9 mouse cellular contexts compared by ENCODE assay signal in the genomic region with DNA sequence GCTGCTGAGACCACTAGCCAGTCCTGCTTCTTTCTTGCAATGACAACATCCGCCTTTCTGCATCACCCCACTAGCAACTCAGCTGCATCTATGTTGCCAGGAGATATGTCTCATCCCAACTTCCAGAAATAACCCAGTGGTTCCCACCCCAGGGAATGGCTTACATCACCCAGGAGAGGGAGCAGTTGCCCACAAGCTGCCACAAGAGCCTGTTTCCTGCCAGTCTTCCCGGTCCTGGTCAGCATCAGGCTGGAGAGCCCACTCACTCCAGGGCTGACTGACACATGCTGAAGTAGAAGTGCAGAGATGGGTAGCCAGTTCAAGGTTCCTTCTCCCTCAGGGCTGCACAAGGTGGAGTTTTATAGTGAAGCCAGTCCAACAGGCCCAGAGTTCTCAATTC. TPM values are rescaled to one million over a fixed set of nuclear protein-coding genes. Genes with fewer than 3 reads are reported as not detected.
DNase-seq lines count a peak whose midpoint lies in the region; ATAC-seq and TF ChIP-seq lines count a peak whose summit lies in the region.
"Had no signal": no experiment of that assay in that cellular context is flagged by ENCODE, and none has a peak within 500 bp of the region (broad histone marks: within the 10 kb centered on the region; RNA-seq: fewer than 3 reads in every experiment).

No protein-coding gene starts in this region.

- peak; percentile 87 for TF ChIP-seq CTCF in intestine, postnatal 0 days (IDR thresholded peaks at IDR 0.05; ENCODE audit: low read depth)

- H3K9me3 ChIP-seq in intestine, postnatal 0 days (ENCODE audit: control insufficient read depth) = no peaks in the 10 kb centered on the region
- H3K9me3 ChIP-seq in liver, embryonic 11.5 days (ENCODE audit: control insufficient read depth, low read length) = no peaks in the 10 kb centered on the region
- H3K9me3 ChIP-seq: lung, embryonic 15.5 days had no signal

- no peaks in the 10 kb centered on the region for H3K27me3 ChIP-seq in intestine, postnatal 0 days (replicated peaks; ENCODE audit: control insufficient read depth, insufficient read depth, low read length)
- no peaks in the 10 kb centered on the region for H3K27me3 ChIP-seq in liver, embryonic 11.5 days (replicated peaks; ENCODE audit: control insufficient read depth, insufficient read depth, low read length)
- H3K27me3 ChIP-seq: lung, embryonic 15.5 days had no signal

- no peak overlapping the region for H3K4me2 ChIP-seq in intestine, postnatal 0 days (replicated peaks; ENCODE audit: low read depth)
- no peak overlapping the region for H3K4me2 ChIP-seq in liver, embryonic 11.5 days
- H3K4me2 ChIP-seq: lung, embryonic 15.5 days had no signal

- peaks cover 29% of the 10 kb centered on the region for H3K36me3 ChIP-seq in intestine, postnatal 0 days (ENCODE audit: control insufficient read depth, insufficient read depth)
- peaks cover 21% of the 10 kb centered on the region for H3K36me3 ChIP-seq in liver, embryonic 11.5 days (ENCODE audit: control insufficient read depth, insufficient read depth, low read length)

- DNase-seq in layer of hippocampus, adult 11-12 months (ENCODE audit: low spot score) = peak; percentile 86
- DNase-seq in layer of hippocampus, adult 9-10 months (ENCODE audit: low spot score) = no peak
- DNase-seq in adrenal gland, postnatal 14 days = peak; percentile 86
- peak; percentile 78 to 84 for DNase-seq in frontal cortex, postnatal 14 days (ENCODE audit: low spot score in 2 of 2)
- no peak for DNase-seq in liver, embryonic 11.5 days (ENCODE audit: low spot score)
- DNase-seq in right cerebral cortex, postnatal 25 days = peak; percentile 79
- DNase-seq in thymus, postnatal 0 days (ENCODE audit: low spot score) = no peak

- no peaks in the 10 kb centered on the region for H3K4me1 ChIP-seq in intestine, postnatal 0 days (replicated peaks; ENCODE audit: control insufficient read depth, insufficient read depth, low read length)
- H3K4me1 ChIP-seq in liver, embryonic 11.5 days (replicated peaks; ENCODE audit: control insufficient read depth, insufficient read depth, low read length) = peaks cover 12% of the 10 kb centered on the region

- H3K9ac ChIP-seq in intestine, postnatal 0 days (ENCODE audit: low read depth, low read length) = no peak overlapping the region
- H3K9ac ChIP-seq in liver, embryonic 11.5 days (ENCODE audit: low read depth, low read length) = no peak overlapping the region
- H3K9ac ChIP-seq: lung, embryonic 15.5 days had no signal

- ATAC-seq in intestine, postnatal 0 days = no peak
- no peak for ATAC-seq in liver, embryonic 11.5 days (replicated peaks; ENCODE audit: low FRiP score)

- no peak overlapping the region for H3K4me3 ChIP-seq in intestine, postnatal 0 days (ENCODE audit: low read depth, low read length)
- H3K4me3 ChIP-seq in liver, embryonic 11.5 days (ENCODE audit: low read depth, low read length) = no peak overlapping the region
- H3K4me3 ChIP-seq: lung, embryonic 15.5 days had no signal

- 21% methylated on average over 2 of the region's 2 CpGs for WGBS in intestine, postnatal 0 days
- 34% methylated on average over 2 of the region's 2 CpGs for WGBS in liver, embryonic 11.5 days

- H3K27ac ChIP-seq in intestine, postnatal 0 days (ENCODE audit: low read depth, low read length) = no peak overlapping the region
- peak overlapping the region; percentile 32; the same call in 1 of the 2 replicates for H3K27ac ChIP-seq in liver, embryonic 11.5 days (ENCODE audit: low read depth, low read length)
- H3K27ac ChIP-seq: lung, embryonic 15.5 days had no signal

RNA-seq across cellular contexts. Expression of gene Gsk3a, which starts 3.4 kb away (rescaled TPM):
- 96.8 and 104 TPM in 2 replicates for total RNA-seq in adrenal gland, postnatal 14 days (2021)
- 8.8 and 9.7 TPM in 2 replicates for polyA plus RNA-seq in intestine, postnatal 0 days (2015; fragmentation: Nextera tagmentation; extraction: Ambion mirVana)
- polyA plus RNA-seq in liver, embryonic 11.5 days (2014; fragmentation: Nextera tagmentation; extraction: Ambion mirVana) = 11.0 and 13.0 TPM in 2 replicates
- 16.7 and 17.5 TPM in 2 replicates for polyA plus RNA-seq in thymus, postnatal 0 days (2015; fragmentation: Nextera tagmentation; extraction: Ambion mirVana)

RNA-seq across cellular contexts. Expression of gene Erf, which starts 9.5 kb away (rescaled TPM):
- total RNA-seq in adrenal gland, postnatal 14 days (2021) = 29.7 and 34.4 TPM in 2 replicates
- 7.8 and 8.4 TPM in 2 replicates for polyA plus RNA-seq in intestine, postnatal 0 days (2015; fragmentation: Nextera tagmentation; extraction: Ambion mirVana)
- polyA plus RNA-seq in liver, embryonic 11.5 days (2014; fragmentation: Nextera tagmentation; extraction: Ambion mirVana) = 13.8 and 16.4 TPM in 2 replicates
- polyA plus RNA-seq in thymus, postnatal 0 days (2015; fragmentation: Nextera tagmentation; extraction: Ambion mirVana) = 4.5 and 6.4 TPM in 2 replicates

RNA-seq across cellular contexts. Expression of gene Zfp526, which starts 19.8 kb away (rescaled TPM):
- 9.0 and 11.6 TPM in 2 replicates for total RNA-seq in adrenal gland, postnatal 14 days (2021)
- polyA plus RNA-seq in intestine, postnatal 0 days (2015; fragmentation: Nextera tagmentation; extraction: Ambion mirVana) = 1.1 and 1.3 TPM in 2 replicates
- 4.0 and 4.2 TPM in 2 replicates for polyA plus RNA-seq in liver, embryonic 11.5 days (2014; fragmentation: Nextera tagmentation; extraction: Ambion mirVana)
- 2.7 and 3.1 TPM in 2 replicates for polyA plus RNA-seq in thymus, postnatal 0 days (2015; fragmentation: Nextera tagmentation; extraction: Ambion mirVana)

RNA-seq across cellular contexts. Expression of gene Dedd2, which starts 20.6 kb away (rescaled TPM):
- 17.4 and 17.9 TPM in 2 replicates for total RNA-seq in adrenal gland, postnatal 14 days (2021)
- polyA plus RNA-seq in intestine, postnatal 0 days (2015; fragmentation: Nextera tagmentation; extraction: Ambion mirVana) = 14.8 and 15.8 TPM in 2 replicates
- polyA plus RNA-seq in liver, embryonic 11.5 days (2014; fragmentation: Nextera tagmentation; extraction: Ambion mirVana) = 19.6 and 21.1 TPM in 2 replicates
- polyA plus RNA-seq in thymus, postnatal 0 days (2015; fragmentation: Nextera tagmentation; extraction: Ambion mirVana) = 28.4 and 32.8 TPM in 2 replicates

RNA-seq across cellular contexts. Expression of gene Cic, which starts 26.4 kb away (rescaled TPM):
- 115 and 127 TPM in 2 replicates for total RNA-seq in adrenal gland, postnatal 14 days (2021)
- polyA plus RNA-seq in intestine, postnatal 0 days (2015; fragmentation: Nextera tagmentation; extraction: Ambion mirVana) = 17.2 and 21.7 TPM in 2 replicates
- polyA plus RNA-seq in liver, embryonic 11.5 days (2014; fragmentation: Nextera tagmentation; extraction: Ambion mirVana) = 21.6 and 25.2 TPM in 2 replicates
- polyA plus RNA-seq in thymus, postnatal 0 days (2015; fragmentation: Nextera tagmentation; extraction: Ambion mirVana) = 28.4 and 37.2 TPM in 2 replicates

Comparison
In these comparisons a context has a peak if more than half of its experiments do, and no peak if none do; other contexts are left out.
1. DNase-seq: peak in layer of hippocampus, adult 11-12 months (single experiment), adrenal gland, postnatal 14 days (single experiment), frontal cortex, postnatal 14 days (2 of 2) and right cerebral cortex, postnatal 25 days (single experiment); none in layer of hippocampus, adult 9-10 months (single experiment), liver, embryonic 11.5 days (single experiment) and thymus, postnatal 0 days (single experiment).